Mouse (Mus musculus) CH12.LX (cell line): Measurements from ENCODE around the gene Hip1r. TPM values are rescaled to one million over a fixed set of nuclear protein-coding genes. Genes with fewer than 3 reads are reported as not detected.
A peak's percentile ranks its signal among the peaks of the same experiment; 100 is the strongest.

Experiments
- DNase-seq: peaks from one replicate; pipeline ENCODE4 v3.0.0-alpha.2; 2013; ENCODE audit errors: extremely low read depth
- H3K27ac ChIP-seq: 2 replicates; pipeline ENCODE4 v1.5.1; 2012; ENCODE audit warnings: low read depth, mild to moderate bottlenecking, control low read depth, moderate library complexity; ENCODE audit not compliant: insufficient read depth
- H3K27me3 ChIP-seq: replicated peaks from 2 replicates; pipeline ENCODE3; 2012; ENCODE audit warnings: inconsistent platforms
- H3K36me3 ChIP-seq, 2 experiments: replicated peaks in 1 of 2; 2 replicates each; pipeline versions ENCODE3 to v1.6.1; 2012; ENCODE audit warnings: inconsistent platforms in 1 of 2, low read length in 1 of 2, mild to moderate bottlenecking in 1 of 2, mixed read lengths in 1 of 2, moderate library complexity in 1 of 2; ENCODE audit not compliant: control insufficient read depth in 1 of 2, insufficient read depth in 1 of 2
- H3K4me1 ChIP-seq, 2 experiments: 2 replicates each; pipeline ENCODE4 v1.6.1; 2012; ENCODE audit warnings: inconsistent platforms in 1 of 2, moderate library complexity in 1 of 2; ENCODE audit not compliant: insufficient read depth in 2 of 2, control insufficient read depth in 1 of 2
- H3K4me2 ChIP-seq: 2 replicates; pipeline ENCODE4 v1.6.1; 2012; ENCODE audit warnings: low read depth, mild to moderate bottlenecking, control low read depth; ENCODE audit not compliant: poor library complexity, insufficient read depth, severe bottlenecking
- H3K4me3 ChIP-seq, 3 experiments: fragments of 150-350 bp in 1 of 3; sonication (generic) in 1 of 3; replicated peaks in 1 of 3; 2 replicates each; pipeline versions ENCODE3 to v1.5.1; 2011 to 2012; ENCODE audit warnings: low read depth in 2 of 3, low read length in 2 of 3, mild to moderate bottlenecking in 2 of 3, moderate library complexity in 2 of 3, control low read depth in 1 of 3, improper control_type of control experiment in 1 of 3, inconsistent platforms in 1 of 3, mixed read lengths in 1 of 3; ENCODE audit not compliant: poor library complexity in 1 of 3
- H3K79me2 ChIP-seq: replicated peaks from 2 replicates; pipeline ENCODE4 v1.6.1; 2012; ENCODE audit warnings: mild to moderate bottlenecking, moderate library complexity; ENCODE audit not compliant: control insufficient read depth, poor library complexity, insufficient read depth, severe bottlenecking; ENCODE audit errors: extremely low read depth
- H3K9ac ChIP-seq: 2 replicates; pipeline ENCODE4 v1.6.1; 2012; ENCODE audit warnings: low read depth, mild to moderate bottlenecking, control low read depth, moderate library complexity; ENCODE audit not compliant: insufficient read depth
- H3K9me3 ChIP-seq: replicated peaks from 2 replicates; pipeline ENCODE3; 2012; ENCODE audit warnings: low read length, inconsistent platforms, mixed read lengths
- BHLHE40 ChIP-seq: IDR thresholded peaks from 2 replicates; pipeline ENCODE4 v1.6.1; 2011; ENCODE audit warnings: mild to moderate bottlenecking, low read depth, low read length, improper control_type of control experiment
- CHD2 ChIP-seq: IDR thresholded peaks from 2 replicates; pipeline ENCODE4 v1.6.1; 2011; ENCODE audit warnings: low read length, improper control_type of control experiment
- CTCF ChIP-seq, 2 experiments: IDR thresholded peaks in 1 of 2; conservative IDR thresholded peaks in 1 of 2; 2 replicates each; pipeline ENCODE4 v1.5.1; 2011 to 2012; ENCODE audit warnings: low read depth in 2 of 2, low read length in 2 of 2, improper control_type of control experiment in 1 of 2, inconsistent platforms in 1 of 2, mild to moderate bottlenecking in 1 of 2, moderate library complexity in 1 of 2
- E2F4 ChIP-seq: IDR thresholded peaks from 2 replicates; pipeline ENCODE4 v1.6.1; 2011; ENCODE audit warnings: low read depth, low read length, improper control_type of control experiment; ENCODE audit not compliant: insufficient replicate concordance
- ELF1 ChIP-seq: IDR thresholded peaks from 2 replicates; pipeline ENCODE4 v1.6.1; 2014; ENCODE audit warnings: low read depth, mild to moderate bottlenecking, inconsistent platforms, low read length, improper control_type of control experiment
- EP300 ChIP-seq: IDR thresholded peaks from 2 replicates; pipeline ENCODE4 v1.6.1; 2011; ENCODE audit warnings: low read length, improper control_type of control experiment
- IRF4 ChIP-seq: IDR thresholded peaks from 2 replicates; pipeline ENCODE4 v1.6.1; 2014; ENCODE audit warnings: low read depth, mild to moderate bottlenecking, inconsistent platforms, low read length, improper control_type of control experiment
- KAT2A ChIP-seq: IDR thresholded peaks from 2 replicates; pipeline ENCODE4 v1.6.1; 2012; ENCODE audit warnings: low read length, improper control_type of control experiment, inconsistent platforms; ENCODE audit not compliant: insufficient replicate concordance
- MAZ ChIP-seq: IDR thresholded peaks from 2 replicates; pipeline ENCODE4 v1.6.1; 2012; ENCODE audit warnings: low read depth, mild to moderate bottlenecking, inconsistent platforms, low read length, improper control_type of control experiment, moderate library complexity
- MXI1 ChIP-seq: IDR thresholded peaks from 2 replicates; pipeline ENCODE4 v1.6.1; 2011; ENCODE audit warnings: mild to moderate bottlenecking, low read depth, low read length, improper control_type of control experiment
- MYC ChIP-seq: IDR thresholded peaks from 2 replicates; pipeline ENCODE4 v1.6.1; 2011; ENCODE audit warnings: low read depth, mild to moderate bottlenecking, improper control_type of control experiment, low read length
- POLR2A ChIP-seq: IDR thresholded peaks from 2 replicates; pipeline ENCODE4 v1.6.1; 2011; ENCODE audit warnings: low read depth, mild to moderate bottlenecking, improper control_type of control experiment, low read length
- POLR2AphosphoS2 ChIP-seq: IDR thresholded peaks from 2 replicates; pipeline ENCODE4 v1.6.1; 2011; ENCODE audit warnings: low read depth, low read length, improper control_type of control experiment
- RCOR1 ChIP-seq: conservative IDR thresholded peaks from 2 replicates; pipeline ENCODE4 v1.6.1; 2012; ENCODE audit warnings: low read depth, mild to moderate bottlenecking, inconsistent platforms, low read length, improper control_type of control experiment
- TBP ChIP-seq: conservative IDR thresholded peaks from 2 replicates; pipeline ENCODE4 v1.6.1; 2011; ENCODE audit warnings: low read depth, low read length, improper control_type of control experiment
- USF2 ChIP-seq: conservative IDR thresholded peaks from 2 replicates; pipeline ENCODE4 v1.6.1; 2011; ENCODE audit warnings: low read depth, low read length, improper control_type of control experiment
- ZC3H11A ChIP-seq: IDR thresholded peaks from 2 replicates; pipeline ENCODE4 v1.6.1; 2012; ENCODE audit warnings: low read depth, mild to moderate bottlenecking, inconsistent platforms, low read length, improper control_type of control experiment
- ZKSCAN1 ChIP-seq: IDR thresholded peaks from 2 replicates; pipeline ENCODE4 v1.6.1; 2012; ENCODE audit warnings: low read depth, inconsistent platforms, low read length, improper control_type of control experiment, borderline replicate concordance
- dilution Hi-C: fragments of 300-500 bp; cut with MboI; formaldehyde crosslinking; loops from 2 replicates; pipeline ENCODE4 v1.14.3; 2020; ENCODE audit warnings: low sequenced_read_pairs; ENCODE audit not compliant: extremely low pct_unique_long_range_greater_than_20kb, extremely low pct_ligation_motif_present
- in situ Hi-C: fragments of 300-500 bp; cut with MboI; formaldehyde crosslinking; loops from 3 replicates; pipeline ENCODE4 v1.14.3; 2019; ENCODE audit warnings: low sequenced_read_pairs, low pct_ligation_motif_present, low pct_unique_long_range_greater_than_20kb, mixed read lengths
- polyA plus RNA-seq: library from polyadenylated mRNA; unstranded; fragments of >175 nt; gene quantifications from 2 replicates; pipeline ENCODE4 v1.2.1, GENCODE M21; 2012; ENCODE audit warnings: low read depth; ENCODE audit not compliant: insufficient read length
- total RNA-seq, 2 experiments: library from RNA; depleted of rRNA; stranded (reverse); fragments of 300-350 nt in 1 of 2; fragments of >200 nt in 1 of 2; gene quantifications; 2 replicates each; pipeline ENCODE4 v1.2.3; 2012 to 2014

Gene Hip1r
- total and polyA plus RNA-seq, 3 experiments: 26.1 to 49.8 (median 44.7) TPM

DNA sequence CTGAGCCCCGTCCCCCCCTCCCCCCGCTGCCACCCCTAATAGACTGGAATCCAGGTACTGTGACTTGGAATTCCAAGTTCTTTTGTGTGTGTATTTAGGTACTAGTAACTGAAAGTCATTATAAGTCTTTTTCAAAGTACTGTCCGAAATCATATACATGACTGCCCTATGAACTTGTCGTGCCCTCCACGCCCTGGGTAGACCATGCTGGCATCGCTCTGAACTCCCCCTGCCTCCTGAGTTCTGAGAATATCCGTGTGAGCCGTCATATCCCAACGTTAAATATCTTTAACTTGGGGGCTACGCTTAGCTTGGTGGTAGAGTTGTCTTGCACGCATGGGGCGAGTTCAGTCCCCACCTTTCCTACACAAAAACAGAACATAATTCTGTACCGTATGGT, 42.3 kb upstream of the Hip1r start:
- Histone ChIP-seq H3K9ac (peak overlapping the region; percentile 86), H3K4me2 (peak overlapping the region; percentile 57), H3K36me3 (peaks cover 25 to 35% of the 10 kb centered on the region in 2 experiments), H3K9me3 (peaks cover 2% of the 10 kb centered on the region), H3K27ac (no peak overlapping the region), H3K4me3 (peak overlapping the region; percentile 76 to 85 (median 77)), H3K4me1 (peaks cover 2 to 11% of the 10 kb centered on the region in 2 experiments; a peak in 2 of 4 replicates), H3K79me2 (no peaks in the 10 kb centered on the region), H3K27me3 (no peaks in the 10 kb centered on the region)
- dilution Hi-C loops: no loop called here
- in situ Hi-C loops: no loop called here
- TF ChIP-seq BHLHE40: no peak
- no peak; the same call in 1 of the 2 replicates for TF ChIP-seq POLR2AphosphoS2
- no peak for TF ChIP-seq EP300
- no peak for DNase-seq

DNA sequence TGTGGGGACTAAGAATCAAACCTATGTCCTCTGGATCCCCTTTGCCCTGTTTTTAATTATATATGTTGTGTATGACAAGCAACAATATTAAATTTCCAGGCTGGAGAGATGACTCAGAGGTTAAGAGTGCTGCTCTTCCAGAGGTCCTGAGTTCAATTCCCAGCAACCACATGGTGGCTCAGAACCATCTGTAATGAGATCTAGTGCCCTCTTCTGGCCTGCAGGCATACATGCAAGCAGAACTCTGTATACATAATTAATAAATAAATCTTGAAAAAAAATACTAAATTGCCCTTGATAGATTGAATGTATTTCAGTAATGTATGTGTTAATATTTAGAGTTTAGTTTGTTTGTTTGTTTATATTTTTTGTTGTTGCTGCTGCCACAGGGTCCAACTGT, 40.5 kb upstream of the Hip1r start:
- Histone ChIP-seq H3K9ac (no peak overlapping the region), H3K27me3 (no peaks in the 10 kb centered on the region), H3K79me2 (no peaks in the 10 kb centered on the region), H3K27ac (no peak overlapping the region), H3K4me3 (no peak overlapping the region), H3K36me3 (peaks cover 8 to 19% of the 10 kb centered on the region in 2 experiments), H3K4me1 (peaks cover 2 to 20% of the 10 kb centered on the region in 2 experiments; a peak in 2 of 4 replicates), H3K4me2 (no peak overlapping the region)
- dilution Hi-C loops (no loop called here), in situ Hi-C loops (no loop called here)
- no peak for DNase-seq
- TF ChIP-seq EP300 (no peak), CTCF (conservative IDR thresholded peaks at IDR 0.05 in 1 of 2, IDR thresholded peaks at IDR 0.05 in 1 of 2; ENCODE audit: low read depth in 2 of 2, low read length in 2 of 2) (peak in 1 of 2 experiments; percentile 24; a peak in 2 of 4 replicates)
- TF ChIP-seq, all 38 proteins: peak for 1
- H3K9me3 ChIP-seq: peaks cover 2% of the 10 kb centered on the region

DNA sequence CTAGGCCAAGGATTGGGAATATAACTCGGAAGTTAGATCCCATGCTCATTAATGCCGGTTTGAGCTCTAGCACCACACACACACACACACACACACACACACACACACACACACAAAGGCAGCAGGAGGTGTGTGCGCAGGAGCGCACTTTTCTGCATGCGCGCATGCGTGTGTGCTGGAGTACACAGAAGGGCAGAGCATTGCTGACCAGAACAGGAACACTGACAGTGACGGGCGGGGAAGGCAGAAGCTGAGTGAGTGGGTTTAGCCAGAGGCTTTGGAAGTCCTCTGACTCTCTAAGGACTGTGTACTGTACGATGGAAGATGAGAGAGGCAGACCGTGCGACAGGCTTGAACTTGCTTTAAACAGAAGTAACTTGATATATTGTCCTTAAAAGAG, 39.9 kb upstream of the Hip1r start:
- no peak overlapping the region for H3K9ac ChIP-seq
- H3K4me2 ChIP-seq: no peak overlapping the region
- no peak for TF ChIP-seq ELF1
- no peak for TF ChIP-seq MYC
- no peak for TF ChIP-seq TBP
- TF ChIP-seq POLR2A: no peak
- TF ChIP-seq KAT2A: no peak
- TF ChIP-seq POLR2AphosphoS2: no peak
- no peak for TF ChIP-seq RCOR1
- no peak for TF ChIP-seq MAZ
- TF ChIP-seq ZKSCAN1: no peak
- TF ChIP-seq ZC3H11A: no peak
- no peak for TF ChIP-seq IRF4
- no peak for TF ChIP-seq MXI1
- TF ChIP-seq E2F4: no peak
- no peak for TF ChIP-seq CHD2
- no peak for TF ChIP-seq USF2
- dilution Hi-C loops (no loop called here), in situ Hi-C loops (no loop called here)
- peaks cover 3 to 13% of the 10 kb centered on the region in 2 experiments for H3K36me3 ChIP-seq
- no peaks in the 10 kb centered on the region for H3K79me2 ChIP-seq
- no peak overlapping the region for H3K27ac ChIP-seq
- no peak overlapping the region for H3K4me3 ChIP-seq
- H3K4me1 ChIP-seq: peaks cover 7 to 26% of the 10 kb centered on the region in 2 experiments
- DNase-seq: no peak
- peaks cover 2% of the 10 kb centered on the region for H3K9me3 ChIP-seq
- no peaks in the 10 kb centered on the region for H3K27me3 ChIP-seq
